Mouse (Mus musculus): ENCODE measurements around the gene C1rl.
"Not testable (repeated sequence)": the region's sequence is repeated elsewhere in the genome, so short reads cannot be mapped to it uniquely, and the experiment has no call there.

Gene C1rl

DNA sequence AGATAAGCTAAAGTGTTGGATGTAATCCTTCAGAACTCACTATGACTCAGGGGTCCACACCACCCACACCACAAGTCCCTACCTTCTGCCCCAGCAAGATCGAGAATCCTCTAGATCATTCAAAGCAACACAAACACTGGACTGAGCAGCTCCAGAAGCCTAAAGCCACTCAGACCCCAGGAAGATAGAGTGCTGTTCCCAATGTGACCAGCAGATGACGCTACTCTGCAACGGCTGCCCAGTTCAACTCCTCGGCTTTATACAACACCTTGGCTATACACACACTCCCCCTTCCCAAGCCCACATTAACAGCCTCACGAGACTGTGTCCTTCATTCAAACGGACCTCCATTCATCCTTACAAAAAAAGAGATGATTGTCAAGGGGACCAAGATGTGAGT is 20.1 kb upstream of the C1rl start:
- DNase-seq (ENCODE audit: low spot score), result peak; percentile 58

DNA sequence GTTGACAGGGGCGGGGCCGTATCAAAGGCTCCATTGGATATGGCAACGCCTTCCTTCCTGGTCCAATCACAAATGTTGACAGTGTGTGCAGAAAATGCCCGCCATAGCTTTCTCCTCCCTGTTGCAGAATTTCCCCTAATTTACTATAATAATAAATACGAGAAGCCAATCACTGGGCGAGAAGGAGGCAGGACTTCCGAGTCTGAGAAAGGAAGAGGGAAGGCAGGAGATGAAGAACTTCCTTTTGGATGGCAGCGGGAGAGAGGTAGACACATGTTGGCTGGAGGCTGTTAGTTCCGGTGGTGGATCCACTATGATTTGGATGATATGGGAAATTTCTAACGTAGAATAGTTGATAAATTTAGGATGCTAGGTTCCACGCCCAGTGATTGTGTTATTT is 18.3 kb upstream of the C1rl start:
- DNase-seq (ENCODE audit: low spot score), result no peak

DNA sequence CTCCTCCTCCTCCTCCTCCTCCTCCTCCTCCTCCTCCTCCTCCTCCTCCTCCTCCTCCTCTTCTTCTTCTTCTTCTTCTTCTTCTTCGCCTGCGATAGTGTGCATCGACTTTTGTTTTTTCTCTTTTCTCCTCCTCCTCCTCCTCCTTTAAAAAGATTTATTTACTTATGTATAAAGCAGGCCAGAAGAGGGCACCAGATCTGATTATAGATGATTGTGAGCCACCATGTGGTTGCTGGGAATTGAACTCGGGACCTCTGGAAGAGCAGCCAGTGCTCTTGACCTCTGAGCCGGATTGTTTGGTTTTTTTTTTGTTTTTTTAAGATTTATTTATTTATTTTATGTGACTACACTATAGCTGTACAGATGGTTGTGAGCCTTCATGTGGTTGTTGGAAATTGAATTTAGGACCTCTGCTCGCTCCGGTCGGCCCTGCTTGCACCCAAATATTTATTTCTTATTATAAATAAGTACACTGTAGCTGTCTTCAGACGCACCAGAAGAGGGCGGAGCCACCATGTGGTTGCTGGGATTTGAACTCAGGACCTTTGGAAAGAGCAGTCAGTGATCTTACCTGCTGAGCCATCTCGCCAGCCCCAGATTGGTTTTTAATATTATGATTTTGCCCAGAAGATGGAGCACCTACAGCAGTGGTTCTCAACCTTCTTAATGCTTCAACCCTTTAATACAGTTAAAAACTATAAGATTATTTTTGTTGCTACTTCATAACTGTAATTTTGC is 17.4 kb upstream of the C1rl start:
- DNase-seq (ENCODE audit: low spot score), result not testable (repeated sequence)

DNA sequence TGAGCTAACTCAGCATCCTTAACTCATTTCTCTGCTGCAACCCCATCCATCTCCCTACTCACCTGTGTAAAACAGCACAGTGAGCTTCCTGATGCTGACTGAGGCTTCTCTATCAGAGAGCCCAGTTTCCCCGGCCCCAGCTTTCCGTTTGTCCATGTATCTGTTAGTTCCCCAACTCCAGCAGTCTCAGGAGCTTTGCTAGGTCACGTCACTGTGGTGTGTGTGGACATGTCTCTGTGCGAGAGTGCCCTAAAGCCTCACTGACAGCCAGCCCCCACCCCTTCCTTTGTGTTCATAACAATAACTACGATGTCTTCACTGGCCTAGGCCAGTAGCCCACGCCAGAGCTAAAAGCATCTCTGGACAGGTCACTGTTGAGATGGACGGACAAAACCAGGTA is 16.7 kb upstream of the C1rl start:
- DNase-seq (ENCODE audit: low spot score), result no peak

DNA sequence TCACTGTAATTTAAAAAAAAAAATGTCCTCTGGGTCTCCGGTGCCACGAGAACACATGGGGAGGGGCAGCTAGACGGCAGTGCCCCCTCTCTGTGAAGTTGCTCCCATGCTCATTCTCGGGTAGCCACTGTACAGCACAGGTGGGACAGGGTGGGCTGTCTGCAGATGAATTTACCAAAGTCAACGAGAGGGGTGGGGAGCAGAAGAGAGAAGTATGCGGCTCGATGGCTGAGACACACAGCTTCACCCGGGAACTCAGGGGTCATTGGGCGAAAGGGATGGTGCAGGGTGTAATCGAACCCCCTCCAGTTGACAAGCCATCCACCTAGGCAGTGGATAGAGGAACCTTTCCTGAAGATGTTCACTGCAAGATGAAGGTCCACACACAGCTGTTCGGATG is 16.1 kb upstream of the C1rl start:
- DNase-seq (ENCODE audit: low spot score), result no peak

DNA sequence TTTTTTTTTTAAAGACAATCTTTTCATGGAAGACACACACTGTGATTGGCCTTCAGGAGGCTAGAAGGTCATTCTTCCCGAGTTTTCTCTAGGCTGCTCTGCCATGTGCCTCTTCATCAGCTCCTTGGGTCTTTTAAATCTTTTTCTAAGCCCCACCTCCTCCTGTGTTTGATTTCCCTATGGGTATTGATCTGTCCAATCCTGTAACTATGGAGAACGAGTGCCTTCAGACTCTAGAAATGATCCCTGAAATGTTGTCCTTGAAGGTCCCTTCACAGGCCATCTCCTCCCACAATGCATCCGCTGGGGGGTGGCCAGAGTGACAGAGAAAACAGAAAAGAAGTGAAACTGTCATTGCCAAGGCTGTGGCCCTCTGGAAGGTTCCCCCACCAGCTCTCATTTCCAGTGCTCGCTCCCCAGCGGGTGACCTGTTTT is 15.7 kb upstream of the C1rl start:
- no peak for DNase-seq (ENCODE audit: low spot score)

DNA sequence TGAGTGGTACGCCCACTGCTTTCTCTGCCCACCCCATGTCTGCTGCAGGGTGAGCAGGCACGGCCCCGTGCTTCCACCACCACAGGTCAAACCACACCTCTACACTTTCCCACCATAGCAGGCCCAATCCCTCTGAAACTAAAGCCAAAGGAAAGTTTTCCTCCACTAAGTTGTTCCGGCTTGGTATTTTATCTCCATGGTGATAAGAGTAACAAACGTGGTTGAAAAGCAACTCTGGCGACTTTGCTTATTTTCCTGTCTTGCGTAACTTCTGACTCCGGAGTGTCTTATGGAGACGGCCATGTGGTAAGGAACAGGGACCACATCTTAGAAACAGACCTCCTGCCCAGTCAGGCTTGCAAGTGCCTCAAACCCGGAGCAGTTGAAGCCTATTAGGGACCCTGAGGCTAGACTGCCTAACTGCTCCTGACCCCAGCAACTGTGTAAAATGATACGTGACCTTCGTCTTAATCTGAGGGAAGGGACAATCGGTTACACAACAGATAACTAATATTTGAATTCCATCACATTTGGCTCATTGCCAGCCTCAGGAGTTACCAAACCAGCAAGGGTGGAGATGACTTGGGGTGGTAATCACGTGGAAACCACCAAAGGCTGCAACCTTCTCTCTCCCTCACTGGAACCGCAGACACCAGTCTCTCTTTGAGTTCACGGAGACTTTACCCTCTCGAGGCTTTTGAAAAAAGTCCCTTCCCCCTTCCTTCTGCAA is 14.8 kb upstream of the C1rl start:
- DNase-seq (ENCODE audit: low spot score), result no peak

DNA sequence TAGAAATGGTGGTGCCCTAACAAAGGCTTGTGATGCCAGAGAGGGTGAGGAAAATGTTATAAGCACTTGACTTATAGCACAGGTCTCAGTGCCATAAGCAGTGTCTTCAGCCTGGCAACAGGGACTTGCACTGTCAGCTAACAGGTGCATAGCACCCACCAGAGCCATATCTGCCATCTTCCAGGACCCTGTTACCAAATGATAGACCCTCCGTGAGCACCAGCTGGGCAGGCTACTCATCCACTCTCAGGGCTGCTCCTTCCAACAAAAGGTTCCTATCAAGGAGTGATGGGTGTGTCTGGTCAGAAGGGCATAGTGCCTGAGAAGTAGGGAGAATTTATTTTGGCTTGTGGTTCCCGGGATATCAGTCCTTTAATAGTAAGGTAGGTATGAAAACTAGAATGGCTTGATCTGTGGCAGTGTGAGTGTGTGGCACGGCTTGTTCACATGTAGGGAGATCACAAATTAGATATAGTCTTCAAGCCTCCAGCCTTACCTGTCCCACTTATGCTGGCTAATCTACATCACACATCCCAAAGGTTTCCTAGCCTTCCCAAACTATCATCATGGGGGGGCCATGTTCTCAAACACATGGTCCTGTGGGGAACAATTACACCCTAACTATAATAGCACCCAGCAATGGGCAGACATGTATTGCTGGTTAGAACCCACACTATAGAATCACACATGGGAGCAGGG is 13.9 kb upstream of the C1rl start:
- DNase-seq (ENCODE audit: low spot score), result no peak

DNA sequence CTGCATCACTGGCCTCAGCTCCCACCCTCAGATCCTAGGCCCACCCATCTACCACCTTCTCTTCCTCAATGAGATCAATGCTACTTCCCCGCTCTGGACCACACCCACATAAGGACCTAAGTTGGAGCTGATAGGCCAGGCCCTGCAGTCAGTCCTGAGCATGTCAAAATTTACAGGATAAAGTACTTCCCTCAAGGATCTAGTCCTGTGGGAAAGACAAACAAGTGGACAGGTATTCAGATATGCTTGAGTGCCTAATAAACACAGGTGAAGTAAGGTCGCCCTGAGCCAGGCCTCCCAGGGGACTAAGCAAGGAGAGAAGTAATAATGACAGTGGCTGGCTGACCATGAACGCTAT is 13.4 kb upstream of the C1rl start:
- DNase-seq (ENCODE audit: low spot score), result no peak

DNA sequence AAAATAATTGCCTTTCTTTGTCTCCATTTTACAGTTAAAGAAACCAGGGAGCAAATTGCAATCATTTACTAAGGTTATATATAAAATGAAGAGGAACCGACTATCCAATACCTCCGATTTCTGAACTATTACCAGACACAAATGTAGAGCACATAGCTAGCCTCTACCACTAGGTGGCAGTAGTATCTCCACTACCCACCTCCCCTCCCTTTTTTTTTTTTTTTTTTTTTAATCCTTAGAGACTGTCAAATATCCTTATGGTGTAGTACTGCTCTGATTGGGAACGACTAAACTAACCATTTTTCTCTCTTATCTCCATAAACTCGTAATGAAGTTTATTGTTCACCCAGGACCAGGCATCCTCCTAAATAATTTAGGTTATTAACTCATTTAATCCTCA is 12.6 kb upstream of the C1rl start:
- DNase-seq (ENCODE audit: low spot score), result no peak

DNA sequence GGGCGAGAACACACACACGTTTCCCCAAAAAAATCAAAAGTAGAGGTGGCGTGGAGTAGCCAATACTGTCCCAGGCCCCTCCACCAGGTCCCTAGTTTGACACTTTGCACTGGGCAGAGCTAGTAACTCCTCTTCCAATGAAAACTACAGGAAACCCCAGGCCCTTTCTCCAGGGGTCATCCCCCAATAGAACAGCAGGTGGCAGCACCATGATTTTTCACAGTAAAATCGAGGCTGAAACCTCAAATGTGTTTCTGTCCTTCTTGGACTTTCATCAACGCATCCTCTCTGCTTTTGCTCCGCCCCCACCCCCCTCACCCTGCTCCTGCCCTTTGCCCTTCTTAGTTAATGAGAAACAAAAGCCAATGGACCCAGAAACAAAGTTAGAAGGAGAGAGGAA is 11.3 kb upstream of the C1rl start:
- peak; percentile 62 for DNase-seq (ENCODE audit: low spot score)

DNA sequence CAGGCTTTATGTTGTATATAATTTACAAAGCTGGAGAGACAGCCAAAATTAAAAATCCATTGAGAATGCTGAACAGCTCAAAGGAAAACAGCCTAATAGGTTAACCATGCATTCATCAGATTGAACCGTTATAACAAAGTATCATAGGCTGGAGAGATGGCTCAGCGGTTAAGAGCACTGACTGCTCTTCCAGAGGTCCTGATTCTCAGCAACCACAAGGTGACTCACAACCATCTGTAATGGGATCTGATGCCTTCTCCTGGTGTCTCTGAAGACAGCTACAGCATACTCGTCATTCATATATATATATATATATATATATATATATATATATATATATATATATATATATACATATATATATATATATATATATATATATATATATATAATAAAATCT is 9.1 kb upstream of the C1rl start:
- DNase-seq (ENCODE audit: low spot score), result not testable (repeated sequence)

DNA sequence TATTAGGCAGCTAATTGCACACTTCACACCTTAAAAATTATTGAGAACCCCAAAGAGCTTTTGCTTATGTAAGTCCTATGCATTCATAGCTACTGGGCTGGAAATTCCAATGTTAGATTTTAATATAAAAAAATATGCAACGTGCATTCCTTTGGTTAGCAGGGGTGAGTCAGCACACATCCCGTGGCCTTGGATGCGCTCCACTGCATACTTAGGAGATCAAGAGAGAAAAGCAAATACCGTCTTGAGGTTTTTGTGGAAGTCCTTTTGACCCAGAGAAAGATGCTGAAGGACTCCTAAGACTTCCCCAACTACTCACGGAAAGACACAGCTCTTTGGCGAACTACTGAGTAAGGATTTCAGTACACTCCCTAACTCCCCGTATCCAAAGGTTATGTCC is 8.1 kb upstream of the C1rl start:
- DNase-seq (ENCODE audit: low spot score), result no peak

DNA sequence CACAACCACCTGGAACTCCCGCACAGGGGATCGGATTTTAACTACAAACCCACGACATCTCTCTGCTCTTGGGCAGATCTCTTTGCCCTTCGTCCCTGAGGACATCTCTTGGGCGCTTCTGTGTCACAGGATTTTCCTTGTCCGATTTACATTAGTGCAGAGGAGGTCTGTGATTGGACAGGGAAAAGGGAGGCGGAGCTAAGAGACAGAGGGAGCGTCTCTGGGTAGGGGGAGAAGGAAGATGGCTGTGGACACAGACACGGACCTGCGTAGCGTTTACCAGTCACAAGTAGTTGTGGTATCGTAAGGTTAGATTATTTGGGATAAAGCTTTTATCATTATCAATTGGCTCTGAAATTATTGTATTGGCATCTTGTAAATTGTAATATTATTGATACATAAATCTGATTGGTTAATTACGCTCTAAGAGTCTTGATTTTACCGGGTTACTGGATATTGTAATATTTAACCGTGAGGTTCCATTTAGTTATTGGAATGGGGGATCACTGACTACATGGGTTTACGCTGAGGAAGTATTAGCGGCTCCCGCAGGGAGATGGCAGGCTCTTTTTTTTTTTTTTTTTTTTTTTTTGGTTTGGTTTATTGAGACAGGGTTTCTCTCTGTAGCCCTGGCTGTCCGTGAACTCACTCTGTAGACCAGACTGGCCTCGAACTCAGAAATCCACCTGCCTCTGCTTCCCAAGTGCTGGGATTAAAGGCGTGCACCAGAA is 7.3 kb upstream of the C1rl start:
- DNase-seq (ENCODE audit: low spot score), result no peak

DNA sequence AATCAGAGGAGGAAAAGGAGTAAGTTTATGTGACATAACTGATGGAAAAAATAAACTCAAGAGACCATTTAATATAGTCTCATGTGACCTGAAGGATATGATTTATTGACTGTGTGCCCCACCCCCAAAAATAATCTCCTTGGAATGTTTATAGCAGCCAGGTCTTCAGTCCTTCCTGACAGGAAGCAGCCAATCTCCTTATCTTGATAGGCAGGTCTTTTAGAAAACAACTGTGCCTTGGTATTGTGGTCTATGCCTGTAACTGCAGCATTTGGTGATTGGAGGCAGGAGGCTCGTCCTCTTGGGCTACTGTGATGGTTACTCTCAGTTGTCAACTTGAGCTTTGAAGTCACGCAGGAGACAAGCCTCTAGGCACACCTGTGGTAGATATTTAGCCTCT is 5.4 kb upstream of the C1rl start:
- DNase-seq (ENCODE audit: low spot score), result no peak

DNA sequence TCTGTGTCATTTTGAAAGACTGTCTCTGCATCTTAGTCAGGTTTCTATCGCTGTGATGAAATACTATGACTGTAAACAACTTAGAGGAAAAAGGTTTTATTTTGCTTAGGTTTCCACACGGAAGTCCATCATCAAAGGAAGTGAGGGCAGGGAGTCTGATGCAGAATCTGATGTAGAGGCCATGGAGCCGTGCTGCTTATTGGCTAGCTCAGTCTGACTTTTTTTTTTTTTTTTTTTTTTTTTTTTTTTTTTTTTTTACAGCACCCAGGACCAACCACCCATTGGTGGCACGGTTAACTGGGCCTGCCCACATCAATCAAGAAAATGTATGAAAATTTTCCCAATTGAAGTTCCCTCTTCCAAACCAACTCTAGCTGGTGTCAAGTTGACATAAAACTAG is 4.0 kb upstream of the C1rl start:
- no peak for DNase-seq (ENCODE audit: low spot score)

DNA sequence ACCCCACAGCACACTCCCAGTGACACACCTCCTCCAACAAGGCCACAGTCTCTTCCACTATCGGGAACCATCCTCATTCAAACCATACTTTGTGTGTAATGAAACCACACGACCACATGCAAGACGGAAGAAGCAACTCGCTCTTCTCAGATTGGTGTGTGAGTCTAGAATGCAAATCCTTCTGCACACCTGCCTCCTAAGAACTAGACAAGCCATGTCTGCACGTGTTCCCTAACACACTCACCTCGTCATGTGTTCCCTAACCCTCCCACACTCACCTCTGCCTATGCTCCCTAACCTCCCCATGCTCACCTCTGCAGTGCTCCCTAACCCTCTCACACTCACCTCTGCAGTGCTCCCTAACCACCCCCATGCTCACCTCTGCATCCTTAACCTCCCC is 1.5 kb upstream of the C1rl start:
- no peak for DNase-seq (ENCODE audit: low spot score)

DNA sequence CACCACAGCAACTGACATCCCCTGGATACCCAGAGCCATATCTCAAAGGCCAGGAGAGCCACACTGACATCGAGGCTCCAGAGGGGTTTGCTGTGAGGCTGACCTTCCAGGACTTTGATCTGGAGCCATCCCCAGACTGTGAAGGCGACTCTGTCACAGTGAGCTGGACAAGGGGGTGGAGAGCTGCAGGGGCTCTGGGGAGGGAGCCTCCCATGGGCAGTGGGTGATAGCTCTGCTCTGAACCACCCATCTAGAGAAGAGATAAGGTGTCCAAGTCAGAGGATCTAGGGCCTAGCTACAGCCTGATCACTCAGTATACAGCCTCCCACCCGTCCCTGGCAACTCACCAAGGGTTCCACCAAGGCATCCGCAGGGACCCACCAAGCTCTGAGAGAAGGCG is 973 bp downstream of the C1rl start:
- peak; percentile 32 for DNase-seq (ENCODE audit: low spot score)

DNA sequence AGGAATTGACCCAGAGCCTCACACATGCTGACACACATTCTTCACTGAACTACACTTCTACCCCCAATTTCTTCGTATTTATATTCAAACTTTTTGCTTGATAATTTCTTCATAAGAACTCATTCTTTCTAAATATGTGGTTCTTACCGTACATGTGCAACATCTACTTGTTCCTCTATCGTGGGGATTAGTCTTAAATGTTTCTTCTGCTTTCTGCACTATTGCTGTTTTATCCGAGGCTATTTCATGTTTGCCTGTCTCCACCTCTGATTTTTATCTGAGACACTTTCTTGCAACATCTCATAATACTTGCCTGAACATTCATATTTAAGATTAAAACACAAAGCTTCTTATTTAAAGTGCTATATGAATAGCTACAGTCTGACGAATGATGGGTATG is 3.1 kb downstream of the C1rl start:
- no peak for DNase-seq (ENCODE audit: low spot score)

DNA sequence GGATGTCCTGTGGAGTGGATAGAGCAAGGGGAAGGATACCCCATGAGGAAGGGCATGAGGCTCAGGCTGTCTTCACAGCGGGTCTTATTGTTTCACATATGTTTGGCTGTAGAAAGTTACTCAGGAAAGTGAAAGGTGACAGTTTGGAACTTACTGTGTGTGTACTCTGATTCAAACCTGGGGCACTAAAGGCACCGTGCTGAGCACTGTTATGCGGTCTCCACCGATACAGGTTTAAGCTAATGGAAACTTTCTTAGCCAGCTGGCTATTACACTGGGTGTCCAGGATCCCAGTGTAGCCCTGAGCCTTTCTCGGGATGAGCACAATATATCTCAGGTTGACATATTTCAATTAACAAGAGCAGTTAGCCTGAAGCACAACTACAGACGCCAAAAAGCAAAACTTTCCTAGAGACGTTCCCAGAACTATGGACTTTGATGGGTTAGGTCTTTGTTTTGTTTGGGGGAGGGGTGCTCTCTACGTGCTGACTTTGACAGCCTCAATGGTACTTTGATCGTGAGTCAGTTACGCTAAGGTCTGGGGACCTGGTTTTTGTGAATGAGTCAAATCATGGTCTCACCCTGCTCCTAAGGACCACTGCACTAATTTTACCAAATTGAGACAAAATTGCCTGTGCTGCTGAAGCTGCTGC is 7.1 kb downstream of the C1rl start:
- DNase-seq (ENCODE audit: low spot score), result no peak

DNA sequence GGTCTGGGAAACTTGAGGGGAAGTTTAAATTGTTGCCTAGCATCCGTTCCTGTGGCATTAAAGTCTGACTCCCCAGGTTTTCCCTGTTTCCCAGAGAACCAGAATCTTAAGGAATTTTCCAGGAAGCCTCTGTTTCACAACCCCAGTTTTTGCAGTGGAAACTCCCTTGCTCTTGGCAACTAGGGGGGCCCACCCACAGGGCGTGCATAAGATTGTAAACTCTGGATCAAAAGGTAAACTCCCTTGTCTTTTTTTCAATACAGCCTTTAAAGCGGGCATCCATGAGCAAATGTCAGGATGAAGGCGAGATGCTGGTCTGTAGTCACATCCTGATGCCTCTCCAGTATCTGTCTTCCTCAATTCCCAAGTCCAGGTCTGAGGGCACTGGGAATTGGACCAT is 8.6 kb downstream of the C1rl start:
- DNase-seq (ENCODE audit: low spot score), result no peak

DNA sequence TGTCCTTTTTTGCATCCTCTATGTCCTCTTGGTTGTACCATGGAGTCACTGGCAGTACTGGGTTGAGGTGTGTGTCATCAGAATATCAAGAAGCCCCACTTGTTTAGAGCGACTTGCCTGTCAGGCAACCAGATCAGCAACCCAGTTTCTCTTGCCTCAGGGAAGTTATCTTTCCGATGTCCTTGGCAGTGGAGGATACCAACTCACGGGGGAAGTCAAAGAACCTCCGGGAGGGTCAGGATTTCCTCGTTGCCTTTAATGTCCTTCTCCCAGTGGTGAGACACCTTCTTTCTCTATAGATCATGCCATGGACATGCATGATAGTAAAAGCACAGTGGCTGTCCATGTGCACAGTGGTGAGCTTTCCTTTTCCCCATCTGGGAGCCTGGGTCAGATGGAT is 9.1 kb downstream of the C1rl start:
- DNase-seq (ENCODE audit: low spot score), result no peak
